Mouse (Mus musculus): Measurements from ENCODE around the gene Spata31d1a.

DNA sequence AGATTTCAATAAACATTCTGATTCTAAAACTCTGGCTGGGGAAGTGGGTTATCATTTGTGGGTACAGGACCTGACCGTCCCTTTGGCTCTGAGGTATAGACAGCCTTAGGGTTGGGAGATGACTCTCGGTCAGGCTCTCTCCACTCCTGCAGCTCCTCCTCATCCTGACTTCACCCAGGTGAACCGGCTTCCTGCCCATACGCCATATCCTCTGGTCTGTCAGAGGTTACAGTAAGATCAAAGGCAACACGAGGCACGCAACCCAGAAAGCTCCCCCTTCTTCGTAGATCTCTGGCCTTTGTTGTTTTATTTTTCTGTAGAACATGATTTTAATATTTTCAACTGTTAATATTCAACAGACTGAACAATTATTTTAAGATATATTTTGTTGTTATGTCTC, 14.3 kb downstream of the Spata31d1a start:
- TF ChIP-seq TCF12 (IDR thresholded peaks at IDR 0.05; ENCODE audit: low read depth, low read length) (no peak), E2F4 (IDR thresholded peaks at IDR 0.05; ENCODE audit: insufficient replicate concordance, low read depth, low read length) (no peak), MAX (IDR thresholded peaks at IDR 0.05; ENCODE audit: low read length) (no peak), RCOR1 (conservative IDR thresholded peaks at IDR 0.05; ENCODE audit: low read depth, low read length) (no peak), EP300 (IDR thresholded peaks at IDR 0.05; ENCODE audit: low read length) (no peak), PAX5 (IDR thresholded peaks at IDR 0.05; ENCODE audit: low read length) (no peak)

All from CH12.LX (cell line).